Mouse (Mus musculus) C3H10T1/2 (cell line): ENCODE results near the gene Mbd6. TPM values are rescaled to one million over a fixed set of nuclear protein-coding genes. Genes with fewer than 3 reads are reported as not detected.

Experiments used
- polyA plus RNA-seq, 2 experiments: library from polyadenylated mRNA; unstranded; fragments of >200 nt; fragmentation: generic; extraction: Trizol; gene quantifications; one replicate each; pipeline ENCODE4 v1.2.1; 2012; ENCODE audit warnings: missing spikeins in 2 of 2

The Mbd6 gene
- polyA plus RNA-seq, result 10 to 100 TPM in 1 of 2 experiments, 1 to 10 TPM in 1; 7.6 to 30.7 TPM

DNA sequence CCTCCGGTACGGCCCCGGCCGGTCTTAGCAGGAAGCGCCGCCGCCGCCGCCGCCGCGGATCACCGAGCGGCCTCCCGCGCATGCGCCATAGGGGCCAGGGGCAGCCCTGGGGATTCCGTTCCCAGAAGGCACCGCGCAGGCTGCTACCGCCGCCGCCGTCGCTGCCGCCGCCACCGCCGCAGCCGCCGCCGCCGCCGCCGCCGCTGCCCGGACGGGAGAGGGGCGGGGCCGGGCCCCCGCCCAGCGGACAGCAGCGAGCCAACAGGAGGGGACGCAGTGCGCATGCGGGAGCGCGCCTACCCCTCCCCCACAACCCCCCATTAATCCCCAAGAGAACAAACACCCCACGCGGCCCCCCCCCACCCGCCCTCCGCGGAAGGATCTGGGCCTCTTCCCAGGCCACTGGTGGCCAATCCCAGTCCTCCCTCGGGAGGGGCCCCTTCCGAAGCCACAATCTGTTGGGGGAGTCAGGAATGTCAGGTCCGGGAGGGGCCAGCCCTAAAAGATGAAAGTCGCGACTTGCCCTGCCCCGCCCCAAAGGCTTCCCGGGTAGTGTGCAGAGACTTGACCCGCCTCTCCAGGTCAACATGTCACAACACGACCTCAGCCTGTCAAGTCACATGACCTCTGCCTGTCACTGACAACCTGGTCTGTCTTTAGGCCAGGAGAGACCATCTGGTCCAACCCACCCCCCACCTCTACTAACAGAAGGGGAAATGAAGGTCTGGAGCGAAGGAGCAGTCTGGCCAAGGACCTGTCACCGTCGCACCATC lies at the start of gene Mbd6:
Gene Mbd6 (minus strand): TSS at position 219 of the 773 bp plus-strand sequence.

DNA sequence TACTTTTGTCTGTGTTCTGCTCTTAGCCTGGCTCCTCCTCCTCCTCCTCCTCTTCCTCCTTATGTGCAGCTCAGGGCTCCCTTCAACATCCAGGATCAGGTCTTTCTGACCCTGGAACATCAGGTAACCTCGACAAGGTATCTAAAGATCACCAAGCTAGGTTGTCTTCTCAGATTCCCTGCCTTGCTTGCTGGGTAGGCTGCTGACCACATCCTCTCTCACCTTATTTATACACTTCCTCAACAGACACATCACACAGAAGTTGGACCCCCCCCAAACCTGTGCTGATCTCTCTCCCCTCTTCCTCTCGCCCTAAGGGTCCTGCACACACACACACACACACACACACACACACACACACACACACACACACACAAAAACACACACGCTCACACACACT lies 32.8 kb upstream of the Mbd6 start, which contains the start of gene Arhgap9:
Gene Arhgap9 (plus strand): TSS at position 344 of the 400 bp plus-strand sequence.

DNA sequence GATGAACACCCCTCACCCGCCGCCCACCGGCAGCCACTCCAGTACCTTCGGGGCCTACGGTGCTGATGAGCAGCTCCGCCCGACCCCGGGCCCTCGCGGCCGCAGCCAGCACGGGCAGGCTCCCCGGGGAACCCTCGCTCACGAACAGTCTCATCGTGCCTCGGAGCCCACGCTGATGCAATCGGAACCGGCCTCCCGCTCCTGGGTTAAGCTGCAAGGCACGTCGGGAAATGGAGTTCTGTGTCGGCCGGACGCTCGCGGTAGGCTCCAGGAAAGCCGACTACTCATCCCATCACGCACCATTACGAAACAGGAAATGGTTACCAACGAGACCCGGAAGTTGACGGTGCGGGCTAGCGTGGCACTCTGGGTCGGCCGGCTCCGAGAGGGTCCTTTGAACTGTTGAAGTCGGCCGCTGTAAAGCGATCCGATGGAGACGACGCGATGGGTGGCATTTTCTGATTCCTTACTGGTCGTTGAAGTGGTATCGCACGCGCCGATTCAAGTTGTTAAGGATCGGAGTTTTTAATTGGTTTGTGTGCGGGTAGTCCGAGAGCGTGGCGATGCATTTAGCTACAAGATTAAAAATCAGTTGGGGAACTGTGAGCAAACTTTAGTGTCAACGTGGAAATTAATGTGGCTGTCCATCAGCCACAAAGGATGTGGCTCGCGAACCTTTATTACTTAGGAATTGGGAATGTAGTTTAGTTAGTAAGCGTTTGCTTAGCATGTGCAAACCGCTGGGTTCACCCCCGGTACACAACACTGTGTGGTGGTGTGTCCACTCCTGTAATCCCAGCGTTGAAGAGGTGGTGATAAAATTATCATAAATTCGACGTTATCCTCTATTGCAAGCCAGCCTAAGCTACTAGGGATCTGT lies 22.9 kb upstream of the Mbd6 start, which contains the start of gene Mars:
Gene Mars (minus strand): TSS at position 311 of the 880 bp plus-strand sequence.

DNA sequence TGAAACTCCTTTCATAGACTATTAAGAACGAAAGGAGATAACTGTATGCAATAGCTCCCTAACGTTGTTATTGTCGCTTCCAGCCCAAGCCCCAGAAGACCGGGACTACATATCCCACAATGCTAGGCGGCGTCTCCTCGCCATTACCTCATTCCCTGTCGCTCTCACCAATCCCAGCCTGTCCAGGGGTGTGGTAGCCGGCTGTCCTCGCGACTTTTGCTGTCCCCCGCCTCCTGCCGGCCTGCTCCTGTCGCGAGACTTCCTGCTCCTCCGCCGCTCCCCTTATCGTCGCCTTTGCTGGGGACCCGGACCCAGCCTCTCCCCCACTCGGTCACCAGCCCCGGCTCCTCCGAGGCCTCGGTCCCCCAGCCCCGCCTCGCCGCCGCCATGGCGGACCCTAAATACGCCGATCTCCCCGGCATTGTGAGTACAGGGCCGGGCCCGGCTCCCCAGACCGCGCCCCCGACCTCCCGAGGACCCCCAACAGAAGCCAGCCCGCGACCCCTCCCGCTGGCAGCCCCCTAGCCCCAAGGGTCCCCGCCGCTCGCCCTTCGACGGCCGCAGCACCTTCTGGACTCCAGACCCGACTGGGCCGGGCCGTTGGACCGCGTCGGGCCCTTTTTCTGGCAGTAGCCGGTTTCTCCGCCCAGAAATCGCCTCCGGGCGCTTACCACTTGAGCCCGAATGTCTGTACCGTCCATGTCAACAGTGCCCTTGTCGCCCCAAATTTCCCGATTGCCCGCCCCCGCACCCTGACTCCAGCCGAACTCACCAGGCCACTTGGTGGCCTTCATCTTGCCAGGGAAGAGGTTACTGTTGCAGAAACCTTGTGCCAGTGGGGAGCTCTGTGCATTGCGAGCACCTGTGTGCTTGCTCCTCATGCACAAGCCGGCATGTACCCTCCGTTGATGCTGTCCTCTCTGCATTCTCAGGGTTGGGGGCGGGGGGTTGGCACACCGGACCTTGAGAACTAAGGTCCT lies 22.4 kb downstream of the Mbd6 start, which contains the start of gene Dctn2:
Gene Dctn2 (plus strand): TSS at position 257 of the 980 bp plus-strand sequence.

DNA sequence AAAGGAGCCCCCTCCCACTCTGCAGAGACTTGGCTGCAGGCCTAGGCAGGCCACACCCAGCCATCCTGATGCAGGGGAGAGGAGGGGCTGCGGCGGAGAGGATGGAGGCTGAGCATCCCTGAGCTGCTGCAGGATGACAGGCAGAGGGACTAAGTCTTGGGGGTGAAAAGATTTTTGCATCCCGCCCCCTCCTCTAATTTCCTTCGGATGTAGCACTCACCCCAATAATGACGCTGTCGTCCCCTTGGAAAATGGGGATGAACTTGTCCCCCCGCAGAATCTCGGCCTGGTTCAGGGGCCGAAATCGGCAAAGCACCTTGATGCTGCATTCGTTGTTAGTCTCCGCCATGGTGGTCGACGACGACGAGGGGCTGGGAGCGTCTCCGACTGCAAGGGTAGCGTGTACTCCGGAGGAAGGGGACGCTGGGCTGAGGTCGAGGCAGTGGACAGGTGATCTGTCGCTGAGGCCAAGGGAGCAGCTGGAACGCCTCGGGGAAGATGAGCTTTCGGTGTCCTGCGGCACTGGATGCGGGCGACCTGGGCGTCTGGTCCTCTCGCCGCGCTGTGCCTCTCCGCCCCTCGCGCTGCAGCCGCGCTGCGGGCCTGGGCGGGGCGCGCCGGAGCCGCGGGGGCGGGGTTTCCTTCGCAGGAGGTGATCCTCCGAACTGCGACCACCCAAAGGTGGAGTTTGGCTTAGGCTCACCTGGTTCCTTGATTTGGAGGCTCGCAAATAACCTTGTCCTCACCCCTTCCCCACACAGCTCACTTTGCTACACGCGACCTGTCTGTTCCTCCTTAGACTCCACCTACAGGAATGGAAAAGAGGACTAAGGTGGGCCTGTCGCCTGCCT lies 26.0 kb downstream of the Mbd6 start, which contains the start of gene Kif5a:
Gene Kif5a (minus strand): TSS at position 801 of the 851 bp plus-strand sequence.

Other genes starting within 250 kb of the Mbd6 start
- 10 to 100 TPM; 11.5 to 42.6 TPM for gene Mettl1, start 247.6 kb downstream of the Mbd6 start, polyA plus RNA-seq
- under 1 TPM; 0.05 to 0.14 TPM for gene Eef1akmt3, start 247.5 kb downstream of the Mbd6 start, polyA plus RNA-seq
- 1 to 10 TPM in 1 of 2 experiments, under 1 TPM in 1; 0.06 to 1.1 TPM for gene Cyp27b1, start 240.8 kb downstream of the Mbd6 start, polyA plus RNA-seq
- 10 to 100 TPM; 11.7 to 15.1 TPM for gene March9, start 228.8 kb downstream of the Mbd6 start, polyA plus RNA-seq
- 100 to 1,000 TPM; 769 to 844 TPM for gene Cdk4, start 225.5 kb downstream of the Mbd6 start, polyA plus RNA-seq
- gene Tspan31, start 218.8 kb downstream of the Mbd6 start, polyA plus RNA-seq, result 100 to 1,000 TPM in 1 of 2 experiments, 10 to 100 TPM in 1; 74.9 to 185 TPM
- 10 to 100 TPM in 1 of 2 experiments, under 1 TPM in 1; 0.85 to 10.7 TPM for gene Agap2, start 213.7 kb downstream of the Mbd6 start, polyA plus RNA-seq
- gene Os9, start 167.9 kb downstream of the Mbd6 start, polyA plus RNA-seq, result 100 to 1,000 TPM in 1 of 2 experiments, 10 to 100 TPM in 1; 27.4 to 134 TPM
- 10 to 100 TPM in 1 of 2 experiments, 1 to 10 TPM in 1; 4.1 to 18.6 TPM for gene B4galnt1, start 123.8 kb downstream of the Mbd6 start, polyA plus RNA-seq
- under 1 TPM; 0.14 to 0.66 TPM for gene Slc26a10, start 108.4 kb downstream of the Mbd6 start, polyA plus RNA-seq
- 100 to 1,000 TPM in 1 of 2 experiments, 10 to 100 TPM in 1; 23.6 to 137 TPM for gene Arhgef25, start 98.9 kb downstream of the Mbd6 start, polyA plus RNA-seq
- gene Dtx3, start 93.3 kb downstream of the Mbd6 start, polyA plus RNA-seq, result 10 to 100 TPM; 26.0 to 79.0 TPM
- gene Pip4k2c, start 77.4 kb downstream of the Mbd6 start, polyA plus RNA-seq, result 10 to 100 TPM in 1 of 2 experiments, 1 to 10 TPM in 1; 9.1 to 33.4 TPM
- under 1 TPM; 0.02 to 0.37 TPM for gene Kif5a, start 25.7 kb downstream of the Mbd6 start, polyA plus RNA-seq
- 100 to 1,000 TPM; 146 to 282 TPM for gene Dctn2, start 22.6 kb downstream of the Mbd6 start, polyA plus RNA-seq
- 100 to 1,000 TPM in 1 of 2 experiments, 10 to 100 TPM in 1; 60.5 to 213 TPM for gene Mars, start 22.8 kb upstream of the Mbd6 start, polyA plus RNA-seq
- under 1 TPM; 0.32 to 0.46 TPM for gene Arhgap9, start 32.9 kb upstream of the Mbd6 start, polyA plus RNA-seq
- under 1 TPM; 0.19 to 0.21 TPM for gene Gli1, start 53.0 kb upstream of the Mbd6 start, polyA plus RNA-seq
- not detected for gene Inhbe, start 65.4 kb upstream of the Mbd6 start, polyA plus RNA-seq
- not detected for gene Inhbc, start 81.4 kb upstream of the Mbd6 start, polyA plus RNA-seq
- gene R3hdm2, start 91.3 kb upstream of the Mbd6 start, polyA plus RNA-seq, result 10 to 100 TPM; 16.7 to 63.5 TPM
- gene Stac3, start 212.7 kb upstream of the Mbd6 start, polyA plus RNA-seq, result 1 to 10 TPM in 1 of 2 experiments, under 1 TPM in 1; 0.35 to 1.3 TPM
- under 1 TPM; 0.23 to 0.73 TPM for gene Ndufa4l2, start 225.9 kb upstream of the Mbd6 start, polyA plus RNA-seq
- 100 to 1,000 TPM in 1 of 2 experiments, 10 to 100 TPM in 1; 59.7 to 274 TPM for gene Shmt2, start 233.4 kb upstream of the Mbd6 start, polyA plus RNA-seq
- gene Nxph4, start 245.5 kb upstream of the Mbd6 start, polyA plus RNA-seq, result 1 to 10 TPM; 1.7 to 2.9 TPM